9 mouse cellular contexts compared by ENCODE assay signal in genomic region chr3:118435248-118435647, GRCm38 (mm10).
DNase-seq lines count a peak whose midpoint lies in the region; ATAC-seq and TF ChIP-seq lines count a peak whose summit lies in the region.
"Had no signal": no experiment of that assay in that cellular context is flagged by ENCODE, and none has a peak within 500 bp of the region (broad histone marks: within the 10 kb centered on the region; RNA-seq: fewer than 3 reads in every experiment).

No protein-coding gene starts in this region.

- TF ChIP-seq EP300 in lung, postnatal 0 days (IDR thresholded peaks at IDR 0.05): no peak

- no peak overlapping the region for H3K27ac ChIP-seq in heart, embryonic 12.5 days (ENCODE audit: poor library complexity, severe bottlenecking)
- peak overlapping the region; percentile 90 for H3K27ac ChIP-seq in forebrain, postnatal 0 days (ENCODE audit: low read depth, low read length)
- no peak overlapping the region for H3K27ac ChIP-seq in midbrain, embryonic 10.5 days (replicated peaks)
- no peak overlapping the region for H3K27ac ChIP-seq in lung, postnatal 0 days (ENCODE audit: low read length)

- no peak overlapping the region for H3K9ac ChIP-seq in heart, embryonic 12.5 days
- H3K9ac ChIP-seq in forebrain, postnatal 0 days: peak overlapping the region; percentile 75
- no peak overlapping the region for H3K9ac ChIP-seq in lung, postnatal 0 days (replicated peaks; ENCODE audit: low read depth)

- no peaks in the 10 kb centered on the region for H3K36me3 ChIP-seq in heart, embryonic 12.5 days
- H3K36me3 ChIP-seq in forebrain, postnatal 0 days (ENCODE audit: insufficient read depth): no peaks in the 10 kb centered on the region
- no peaks in the 10 kb centered on the region for H3K36me3 ChIP-seq in midbrain, embryonic 10.5 days
- H3K36me3 ChIP-seq in lung, postnatal 0 days (ENCODE audit: insufficient read depth, low read length): no peaks in the 10 kb centered on the region

- peaks cover 25% of the 10 kb centered on the region for H3K4me1 ChIP-seq in heart, embryonic 12.5 days (replicated peaks)
- no peaks in the 10 kb centered on the region for H3K4me1 ChIP-seq in forebrain, postnatal 0 days (ENCODE audit: insufficient read depth)
- H3K4me1 ChIP-seq in midbrain, embryonic 10.5 days: peaks cover 32% of the 10 kb centered on the region
- H3K4me1 ChIP-seq in lung, postnatal 0 days (ENCODE audit: insufficient read depth, low read depth, low read length): no peaks in the 10 kb centered on the region; the same call in 1 of the 2 replicates

- DNase-seq in heart, adult 8-10 months (ENCODE audit: low spot score): no peak
- peak; percentile 9 for DNase-seq in Muller cell, postnatal 12 days (ENCODE audit: inconsistent ontology term)
- peak; percentile 55 for DNase-seq in forebrain, postnatal 0 days
- no peak for DNase-seq in midbrain, embryonic 10.5 days (ENCODE audit: low spot score)
- DNase-seq in adrenal gland, adult 8-10 months: no peak
- no peak for DNase-seq in lung, postnatal 0 days (ENCODE audit: low spot score)
- DNase-seq in urinary bladder, postnatal 36 days (ENCODE audit: low spot score in 2 of 2): no peak
- DNase-seq: left cerebral cortex, postnatal 4 days had no signal

- WGBS in heart, embryonic 12.5 days: 10% methylated on average over 9 of the region's 9 CpGs
- WGBS in forebrain, postnatal 0 days: 9% methylated on average over 9 of the region's 9 CpGs
- 7% methylated on average over 9 of the region's 9 CpGs for WGBS in midbrain, embryonic 10.5 days
- WGBS in lung, postnatal 0 days: 15% methylated on average over 9 of the region's 9 CpGs

- H3K9me3 ChIP-seq in heart, embryonic 12.5 days (replicated peaks): no peaks in the 10 kb centered on the region
- no peaks in the 10 kb centered on the region for H3K9me3 ChIP-seq in forebrain, postnatal 0 days (ENCODE audit: low read length)
- no peaks in the 10 kb centered on the region for H3K9me3 ChIP-seq in midbrain, embryonic 10.5 days (replicated peaks)
- H3K9me3 ChIP-seq in lung, postnatal 0 days (ENCODE audit: low read length): no peaks in the 10 kb centered on the region

- TF ChIP-seq CTCF in forebrain, postnatal 0 days (IDR thresholded peaks at IDR 0.05; ENCODE audit: low read depth): no peak
- TF ChIP-seq CTCF in lung, postnatal 0 days (IDR thresholded peaks at IDR 0.05): no peak

- no peak for ATAC-seq in heart, embryonic 12.5 days (ENCODE audit: insufficient number of reproducible peaks, low FRiP score)
- ATAC-seq in forebrain, postnatal 0 days: no peak
- no peak for ATAC-seq in lung, postnatal 0 days

- H3K4me3 ChIP-seq in heart, embryonic 12.5 days: peak overlapping the region; percentile 59
- peak overlapping the region; percentile 71 for H3K4me3 ChIP-seq in forebrain, postnatal 0 days (ENCODE audit: low read depth, low read length)
- H3K4me3 ChIP-seq in midbrain, embryonic 10.5 days: peak overlapping the region; percentile 62
- no peak overlapping the region for H3K4me3 ChIP-seq in lung, postnatal 0 days (ENCODE audit: low read depth, low read length)

- peak overlapping the region; percentile 93 for H3K4me2 ChIP-seq in heart, embryonic 12.5 days
- H3K4me2 ChIP-seq in forebrain, postnatal 0 days (ENCODE audit: low read depth): peak overlapping the region; percentile 76
- H3K4me2 ChIP-seq in lung, postnatal 0 days (replicated peaks; ENCODE audit: low read depth, low read length): no peak overlapping the region

- H3K27me3 ChIP-seq in heart, embryonic 12.5 days (replicated peaks): peaks cover 48% of the 10 kb centered on the region
- H3K27me3 ChIP-seq in forebrain, postnatal 0 days (ENCODE audit: insufficient read depth, low read length): no peaks in the 10 kb centered on the region
- peaks cover 71% of the 10 kb centered on the region for H3K27me3 ChIP-seq in midbrain, embryonic 10.5 days (ENCODE audit: low read depth, poor library complexity, severe bottlenecking)
- peaks cover 33% of the 10 kb centered on the region for H3K27me3 ChIP-seq in lung, postnatal 0 days (replicated peaks; ENCODE audit: insufficient read depth, low read length)

Comparison
In these comparisons a context has a peak if more than half of its experiments do, and no peak if none do; other contexts are left out.
1. DNase-seq: peak in Muller cell, postnatal 12 days (single experiment) and forebrain, postnatal 0 days (single experiment); none in heart, adult 8-10 months (single experiment), midbrain, embryonic 10.5 days (single experiment), adrenal gland, adult 8-10 months (single experiment), lung, postnatal 0 days (single experiment) and urinary bladder, postnatal 36 days (0 of 2).